Mouse (Mus musculus): Measurements from ENCODE around the gene Srsf9. TPM values are rescaled to one million over a fixed set of nuclear protein-coding genes. Genes with fewer than 3 reads are reported as not detected.
A peak's percentile ranks its signal among the peaks of the same experiment; 100 is the strongest.
"Not testable (repeated sequence)": the region's sequence is repeated elsewhere in the genome, so short reads cannot be mapped to it uniquely, and the experiment has no call there.

Gene Srsf9
- total and polyA plus RNA-seq, 2 experiments from 2014 or later: 44.1 to 93.8 TPM

- WGBS: 22% methylated on average over 13 of the region's 13 CpGs
- DNase-seq (ENCODE audit: low spot score) (no peak), ATAC-seq (ENCODE audit: low FRiP score) (no peak)
- no peaks in the 10 kb centered on the region for H3K9me3 ChIP-seq (ENCODE audit: low read length)
- no peaks in the 10 kb centered on the region for H3K27me3 ChIP-seq (ENCODE audit: insufficient read depth, low read length)
- peak overlapping the region; percentile 51; the same call in 1 of the 2 replicates for H3K9ac ChIP-seq (replicated peaks; ENCODE audit: low read length, poor library complexity, severe bottlenecking)
- peaks cover 16% of the 10 kb centered on the region for H3K36me3 ChIP-seq (ENCODE audit: insufficient read depth, low read length)
- peak overlapping the region; percentile 72 for H3K4me3 ChIP-seq (ENCODE audit: low read depth, low read length)
- TF ChIP-seq CTCF (IDR thresholded peaks at IDR 0.05): no peak
- peak overlapping the region; percentile 19; the same call in 1 of the 2 replicates for H3K27ac ChIP-seq (ENCODE audit: low read depth, low read length)
- peaks cover 14% of the 10 kb centered on the region for H3K4me1 ChIP-seq (ENCODE audit: insufficient read depth, low read length)
- peak overlapping the region; percentile 69 for H3K4me2 ChIP-seq (ENCODE audit: low read depth, low read length, poor library complexity, severe bottlenecking)
Observed at GRCm38 (mm10) chr5:115301615-115302014, 25.4 kb upstream of the Srsf9 start.

- DNase-seq (ENCODE audit: low spot score); ATAC-seq (ENCODE audit: low FRiP score); H3K4me3 ChIP-seq (ENCODE audit: low read depth, low read length); H3K9me3 ChIP-seq (ENCODE audit: low read length); H3K27ac ChIP-seq (ENCODE audit: low read depth, low read length); H3K27me3 ChIP-seq (ENCODE audit: insufficient read depth, low read length); H3K9ac ChIP-seq (replicated peaks; ENCODE audit: low read length, poor library complexity, severe bottlenecking): not testable (repeated sequence)
- 78% methylated on average over 3 of the region's 7 CpGs for WGBS
- peak overlapping the region; percentile 69; the same call in 1 of the 2 replicates for H3K4me2 ChIP-seq (ENCODE audit: low read depth, low read length, poor library complexity, severe bottlenecking)
- H3K4me1 ChIP-seq (ENCODE audit: insufficient read depth, low read length): peaks cover 14% of the 10 kb centered on the region
- peaks cover 12% of the 10 kb centered on the region for H3K36me3 ChIP-seq (ENCODE audit: insufficient read depth, low read length)
Observed at GRCm38 (mm10) chr5:115302190-115302589, 24.8 kb upstream of the Srsf9 start.

GRCm38 (mm10) chr5:115312354-115312753 is 14.6 kb upstream of the Srsf9 start:
- no peak overlapping the region for H3K4me2 ChIP-seq (ENCODE audit: low read depth, low read length, poor library complexity, severe bottlenecking)
- H3K4me3 ChIP-seq (ENCODE audit: low read depth, low read length): no peak overlapping the region
- no peak for TF ChIP-seq CTCF (IDR thresholded peaks at IDR 0.05)
- no peak for ATAC-seq (ENCODE audit: low FRiP score)
- no peaks in the 10 kb centered on the region for H3K4me1 ChIP-seq (ENCODE audit: insufficient read depth, low read length)
- no peaks in the 10 kb centered on the region for H3K27me3 ChIP-seq (ENCODE audit: insufficient read depth, low read length)
- H3K9ac ChIP-seq (replicated peaks; ENCODE audit: low read length, poor library complexity, severe bottlenecking): no peak overlapping the region
- no peaks in the 10 kb centered on the region for H3K9me3 ChIP-seq (ENCODE audit: low read length)
- 82% methylated on average over 4 of the region's 4 CpGs for WGBS
- no peak for DNase-seq (ENCODE audit: low spot score)
- H3K36me3 ChIP-seq (ENCODE audit: insufficient read depth, low read length): no peaks in the 10 kb centered on the region
- no peak overlapping the region for H3K27ac ChIP-seq (ENCODE audit: low read depth, low read length)

GRCm38 (mm10) chr5:115312816-115313667 is 13.9 kb upstream of the Srsf9 start:
- 82% methylated on average over 10 of the region's 10 CpGs for WGBS
- Histone ChIP-seq H3K4me3 (ENCODE audit: low read depth, low read length) (no peak overlapping the region), H3K27me3 (ENCODE audit: insufficient read depth, low read length) (no peaks in the 10 kb centered on the region), H3K9me3 (ENCODE audit: low read length) (no peaks in the 10 kb centered on the region), H3K4me2 (ENCODE audit: low read depth, low read length, poor library complexity, severe bottlenecking) (no peak overlapping the region), H3K9ac (replicated peaks; ENCODE audit: low read length, poor library complexity, severe bottlenecking) (no peak overlapping the region; the same call in 1 of the 2 replicates), H3K4me1 (ENCODE audit: insufficient read depth, low read length) (no peaks in the 10 kb centered on the region), H3K27ac (ENCODE audit: low read depth, low read length) (no peak overlapping the region), H3K36me3 (ENCODE audit: insufficient read depth, low read length) (no peaks in the 10 kb centered on the region)
- DNase-seq (ENCODE audit: low spot score) (no peak), ATAC-seq (ENCODE audit: low FRiP score) (no peak)
- no peak for TF ChIP-seq CTCF (IDR thresholded peaks at IDR 0.05)

GRCm38 (mm10) chr5:115313668-115313943 is 13.4 kb upstream of the Srsf9 start:
- H3K27me3 ChIP-seq (ENCODE audit: insufficient read depth, low read length): no peaks in the 10 kb centered on the region
- H3K36me3 ChIP-seq (ENCODE audit: insufficient read depth, low read length): no peaks in the 10 kb centered on the region
- no peak overlapping the region for H3K27ac ChIP-seq (ENCODE audit: low read depth, low read length)
- H3K4me2 ChIP-seq (ENCODE audit: low read depth, low read length, poor library complexity, severe bottlenecking): no peak overlapping the region
- no peak for TF ChIP-seq CTCF (IDR thresholded peaks at IDR 0.05)
- no peak overlapping the region for H3K4me3 ChIP-seq (ENCODE audit: low read depth, low read length)
- WGBS: 41% methylated on average over 5 of the region's 5 CpGs
- no peak for DNase-seq (ENCODE audit: low spot score)
- no peaks in the 10 kb centered on the region for H3K9me3 ChIP-seq (ENCODE audit: low read length)
- no peak for ATAC-seq (ENCODE audit: low FRiP score)
- no peaks in the 10 kb centered on the region for H3K4me1 ChIP-seq (ENCODE audit: insufficient read depth, low read length)
- no peak overlapping the region; the same call in 1 of the 2 replicates for H3K9ac ChIP-seq (replicated peaks; ENCODE audit: low read length, poor library complexity, severe bottlenecking)

- 10% methylated on average over 14 of the region's 14 CpGs for WGBS
- no peaks in the 10 kb centered on the region for H3K27me3 ChIP-seq (ENCODE audit: insufficient read depth, low read length)
- no peak overlapping the region for H3K9ac ChIP-seq (replicated peaks; ENCODE audit: low read length, poor library complexity, severe bottlenecking)
- no peak for TF ChIP-seq CTCF (IDR thresholded peaks at IDR 0.05)
- peak overlapping the region; percentile 8; the same call in 1 of the 2 replicates for H3K27ac ChIP-seq (ENCODE audit: low read depth, low read length)
- H3K4me2 ChIP-seq (ENCODE audit: low read depth, low read length, poor library complexity, severe bottlenecking): no peak overlapping the region
- H3K36me3 ChIP-seq (ENCODE audit: insufficient read depth, low read length): no peaks in the 10 kb centered on the region
- DNase-seq (ENCODE audit: low spot score): no peak
- H3K9me3 ChIP-seq (ENCODE audit: low read length): no peaks in the 10 kb centered on the region
- H3K4me1 ChIP-seq (ENCODE audit: insufficient read depth, low read length): no peaks in the 10 kb centered on the region
- H3K4me3 ChIP-seq (ENCODE audit: low read depth, low read length): no peak overlapping the region
- no peak for ATAC-seq (ENCODE audit: low FRiP score)
Observed at GRCm38 (mm10) chr5:115316968-115317644, 9.9 kb upstream of the Srsf9 start.

Data from midbrain, postnatal 0 days (tissue).